Mouse (Mus musculus) stomach, adult 2 months (tissue): ENCODE data around the gene Krt73. TPM values are rescaled to one million over a fixed set of nuclear protein-coding genes. Genes with fewer than 3 reads are reported as not detected.

ENCODE experiments used
- polyA plus RNA-seq: library from polyadenylated mRNA; depleted of rRNA; stranded (reverse); fragments of >200 nt; gene quantifications from 2 replicates; pipeline ENCODE4 v1.2.3, GENCODE M21; 2012; rRNA removed

The Krt73 gene
- polyA plus RNA-seq = not detected in 2 replicates

DNA sequence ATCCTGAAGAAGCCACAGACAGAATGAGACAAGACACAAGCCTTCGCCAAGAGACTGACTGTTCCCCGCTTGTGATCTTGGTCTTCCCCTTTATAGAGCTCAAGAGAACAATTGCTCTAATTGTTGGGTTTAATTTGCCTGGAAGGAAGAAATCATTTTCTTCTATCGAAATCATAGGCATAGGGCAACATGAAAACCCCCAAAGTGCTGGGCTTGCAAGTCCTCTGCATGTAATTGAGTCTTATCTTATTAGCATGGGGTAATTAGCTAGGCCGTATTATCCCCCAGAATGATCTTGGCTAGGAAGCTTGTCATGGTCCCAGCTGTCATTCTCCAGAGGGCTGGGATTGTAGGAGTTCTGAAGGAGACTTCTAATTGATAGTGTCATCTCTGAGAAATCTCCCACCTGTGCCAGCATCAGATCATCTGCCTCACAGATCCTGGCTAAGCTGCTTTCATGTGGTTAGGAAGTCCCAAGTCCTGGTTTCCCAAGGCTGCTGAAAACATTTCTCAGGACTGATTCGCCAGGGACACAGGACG lies at the start of gene Krt73:
Gene Krt73 (minus strand): TSS at position 51 of the 540 bp plus-strand sequence.

GRCm38 (mm10) chr15:101850694-101851093 lies 48.5 kb upstream of the Krt73 start, which contains the start of gene Krt1:
TSS of gene Krt1 (minus strand) at chr15:101850794.

DNA sequence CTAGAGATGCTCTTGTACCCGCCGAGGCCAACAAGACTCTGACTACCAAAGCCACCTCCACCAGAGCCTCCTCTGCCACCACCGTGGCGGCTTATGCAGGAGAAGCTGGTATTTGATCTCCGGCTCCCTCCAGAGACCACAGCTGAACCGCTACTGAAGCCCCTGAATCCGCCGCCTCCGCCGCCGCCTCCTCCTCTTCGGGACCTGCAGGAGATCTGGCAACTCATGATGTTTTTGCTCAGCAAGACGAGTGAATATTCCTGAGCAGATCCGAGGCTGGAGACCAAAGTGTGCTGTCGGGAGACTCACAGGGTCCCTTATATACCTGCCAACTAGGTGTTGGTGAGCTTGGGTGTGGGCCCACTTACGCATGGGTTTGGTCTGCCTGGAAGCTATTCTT lies 15.7 kb upstream of the Krt73 start, which contains the start of gene Krt2:
Gene Krt2 (minus strand): TSS at position 295 of the 400 bp plus-strand sequence.

GRCm38 (mm10) chr15:101786360-101786759 lies 15.8 kb downstream of the Krt73 start, which contains the start of gene Krt72:
TSS of gene Krt72 (minus strand) at chr15:101786460.

Other genes starting within 250 kb of the Krt73 start
- 0.11 and 0.24 TPM in 2 replicates for gene Krt90, start 239.4 kb downstream of the Krt73 start, polyA plus RNA-seq
- 0.73 and 0.98 TPM in 2 replicates for gene Krt75, start 228.4 kb downstream of the Krt73 start, polyA plus RNA-seq
- not detected in 2 replicates for gene Gm5414, start 174.2 kb downstream of the Krt73 start, polyA plus RNA-seq
- gene Gm5478, start 155.0 kb downstream of the Krt73 start, polyA plus RNA-seq = not detected in 2 replicates
- 22.6 and 22.8 TPM in 2 replicates for gene Krt6b, start 122.1 kb downstream of the Krt73 start, polyA plus RNA-seq
- 10.0 and 18.7 TPM in 2 replicates for gene Krt6a, start 108.0 kb downstream of the Krt73 start, polyA plus RNA-seq
- 106 and 147 TPM in 2 replicates for gene Krt5, start 89.4 kb downstream of the Krt73 start, polyA plus RNA-seq
- not detected in 2 replicates for gene Krt71, start 59.2 kb downstream of the Krt73 start, polyA plus RNA-seq
- not detected in 2 replicates for gene Krt72, start 15.9 kb downstream of the Krt73 start, polyA plus RNA-seq
- gene Krt2, start 15.8 kb upstream of the Krt73 start, polyA plus RNA-seq = not detected in 2 replicates
- gene Krt1, start 48.4 kb upstream of the Krt73 start, polyA plus RNA-seq = 315 and 333 TPM in 2 replicates
- 0.04 and 0.05 TPM in 2 replicates for gene Krt77, start 67.4 kb upstream of the Krt73 start, polyA plus RNA-seq
- gene Krt76, start 90.6 kb upstream of the Krt73 start, polyA plus RNA-seq = 0.50 and 0.67 TPM in 2 replicates
- 456 and 601 TPM in 2 replicates for gene Krt4, start 122.4 kb upstream of the Krt73 start, polyA plus RNA-seq
- gene Krt79, start 138.0 kb upstream of the Krt73 start, polyA plus RNA-seq = 3.8 and 3.9 TPM in 2 replicates
- gene Krt78, start 151.9 kb upstream of the Krt73 start, polyA plus RNA-seq = 11.4 and 15.9 TPM in 2 replicates
- 1,182 and 1,269 TPM in 2 replicates for gene Krt8, start 202.1 kb upstream of the Krt73 start, polyA plus RNA-seq
- gene Krt18, start 225.8 kb upstream of the Krt73 start, polyA plus RNA-seq = 248 and 336 TPM in 2 replicates